Mouse (Mus musculus) layer of hippocampus, adult 2 months (tissue): ENCODE measurements around the gene Krtcap2. TPM values are rescaled to one million over a fixed set of nuclear protein-coding genes. Genes with fewer than 3 reads are reported as not detected.

Experiments
- DNase-seq, 2 experiments: peaks; one replicate each; pipeline ENCODE4 v3.0.0; 2022; ENCODE audit warnings: low spot score in 2 of 2
- H3K27ac ChIP-seq: fragments of 200-600 bp; 2 replicates; pipeline ENCODE4 v1.8.1; 2022
- H3K4me3 ChIP-seq: fragments of 200-600 bp; 2 replicates; pipeline ENCODE4 v1.8.1; 2022; ENCODE audit warnings: mild to moderate bottlenecking
- CTCF ChIP-seq: fragments of 200-600 bp; conservative IDR thresholded peaks from 2 replicates; pipeline ENCODE4 v1.8.1; 2022; ENCODE audit warnings: antibody characterized with exemption, mild to moderate bottlenecking, moderate library complexity
- microRNA-seq, 2 experiments: library from miRNA; unstranded; fragments of <30 nt; microRNA quantifications; one replicate each; pipeline ENCODE4 v1.2.0; 2021
- total RNA-seq, 2 experiments: library from RNA; stranded (reverse); gene quantifications; 2 replicates each; pipeline ENCODE4 v1.2.3; 2021

Gene Krtcap2
- total RNA-seq, 2 experiments from 2014 or later, result 75.8 to 80.5 TPM

DNA sequence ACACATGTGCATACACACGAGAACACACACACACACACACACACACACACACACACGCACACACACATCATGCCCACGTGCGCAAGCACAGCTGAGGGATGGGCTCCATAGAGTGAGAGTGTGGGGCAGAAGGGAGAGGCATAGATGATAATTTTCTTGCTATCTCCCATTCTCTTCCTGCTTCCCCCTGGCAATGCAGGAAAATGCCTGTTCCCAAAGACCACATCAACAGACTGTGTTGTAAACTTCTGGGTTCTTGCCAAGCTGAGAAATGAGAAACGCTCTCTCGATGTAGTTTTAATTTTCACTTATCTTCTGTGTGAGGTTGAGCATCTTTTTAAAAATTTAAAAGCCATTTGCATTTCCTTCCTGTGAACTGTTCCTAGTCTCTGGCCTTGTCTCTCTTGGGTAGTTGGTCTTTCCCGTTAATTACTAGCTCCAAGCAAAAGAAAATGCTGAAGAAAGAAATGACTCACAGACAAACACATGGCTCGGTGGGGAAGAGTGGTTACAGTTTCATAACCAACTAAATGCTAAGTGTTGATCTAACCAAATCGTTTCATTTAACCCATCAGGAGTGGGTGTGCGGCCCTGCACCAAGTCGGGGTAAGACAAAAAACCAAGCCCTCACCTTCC lies 51.1 kb downstream of the Krtcap2 start:
- DNase-seq, result no peak
- no peak for TF ChIP-seq CTCF
- H3K27ac ChIP-seq, result peak overlapping the region; percentile 87
- no peak overlapping the region for H3K4me3 ChIP-seq

GRCm38 (mm10) chr3:89298908-89299307 lies 53.1 kb downstream of the Krtcap2 start:
- no peak for TF ChIP-seq CTCF
- no peak overlapping the region for H3K27ac ChIP-seq
- DNase-seq, result no peak
- H3K4me3 ChIP-seq, result no peak overlapping the region

GRCm38 (mm10) chr3:89299499-89299898 lies 53.7 kb downstream of the Krtcap2 start:
- no peak for DNase-seq
- H3K4me3 ChIP-seq, result peak overlapping the region; percentile 46
- peak overlapping the region; percentile 43; the same call in 1 of the 2 replicates for H3K27ac ChIP-seq
- TF ChIP-seq CTCF, result peak; percentile 50

Small RNAs within 50 kb of the gene (microRNA-seq; reads per million reads assigned to microRNA genes)
- 7,094 to 7,095 reads per million in 2 experiments for gene Mir92b

Other genes with a start within 250 kb of the Krtcap2 start
- 100 to 1,000 TPM; 136 to 139 TPM for gene Rusc1, start 152.7 kb upstream of the Krtcap2 start, total RNA-seq
- under 1 TPM in 1 of 2 experiments, not detected in 1; 0.18 TPM for gene Gm43738, start 144.9 kb upstream of the Krtcap2 start, total RNA-seq
- gene Fdps, start 144.0 kb upstream of the Krtcap2 start, total RNA-seq, result 10 to 100 TPM; 72.5 to 78.4 TPM
- gene Pklr, start 109.8 kb upstream of the Krtcap2 start, total RNA-seq, result not detected
- gene Hcn3, start 85.8 kb upstream of the Krtcap2 start, total RNA-seq, result 10 to 100 TPM; 10.2 to 13.3 TPM
- gene Clk2, start 81.2 kb upstream of the Krtcap2 start, total RNA-seq, result 10 to 100 TPM; 47.8 to 56.1 TPM
- gene Scamp3, start 68.5 kb upstream of the Krtcap2 start, total RNA-seq, result 10 to 100 TPM; 67.1 to 69.0 TPM
- 10 to 100 TPM; 61.6 to 61.7 TPM for gene Fam189b, start 62.8 kb upstream of the Krtcap2 start, total RNA-seq
- 10 to 100 TPM; 55.7 to 67.9 TPM for gene Gba, start 43.0 kb upstream of the Krtcap2 start, total RNA-seq
- 10 to 100 TPM; 42.6 to 43.8 TPM for gene Thbs3, start 30.8 kb upstream of the Krtcap2 start, total RNA-seq
- 100 to 1,000 TPM; 100 to 102 TPM for gene Mtx1, start 18.9 kb upstream of the Krtcap2 start, total RNA-seq
- 1 to 10 TPM in 1 of 2 experiments, under 1 TPM in 1; 0.31 to 1.3 TPM for gene Muc1, start 16.9 kb upstream of the Krtcap2 start, total RNA-seq
- 10 to 100 TPM; 89.1 to 92.8 TPM for gene Trim46, start 343 bp downstream of the Krtcap2 start, total RNA-seq
- gene Dpm3, start 13.4 kb downstream of the Krtcap2 start, total RNA-seq, result 10 to 100 TPM; 51.2 to 61.0 TPM
- 10 to 100 TPM; 46.3 to 58.9 TPM for gene Slc50a1, start 24.6 kb downstream of the Krtcap2 start, total RNA-seq
- 1 to 10 TPM; 7.6 to 7.9 TPM for gene Efna1, start 35.2 kb downstream of the Krtcap2 start, total RNA-seq
- 10 to 100 TPM; 65.5 to 76.3 TPM for gene Efna3, start 77.0 kb downstream of the Krtcap2 start, total RNA-seq
- under 1 TPM; 0.61 to 0.96 TPM for gene Efna4, start 92.1 kb downstream of the Krtcap2 start, total RNA-seq
- gene Adam15, start 104.0 kb downstream of the Krtcap2 start, total RNA-seq, result 100 to 1,000 TPM; 122 to 127 TPM
- gene Dcst2, start 116.0 kb downstream of the Krtcap2 start, total RNA-seq, result under 1 TPM; 0.29 to 0.77 TPM
- not detected for gene Dcst1, start 119.3 kb downstream of the Krtcap2 start, total RNA-seq
- gene Zbtb7b, start 148.8 kb downstream of the Krtcap2 start, total RNA-seq, result 10 to 100 TPM; 11.3 to 13.4 TPM
- 1 to 10 TPM; 5.8 to 7.1 TPM for gene Lenep, start 156.8 kb downstream of the Krtcap2 start, total RNA-seq
- 10 to 100 TPM; 37.2 to 39.8 TPM for gene Flad1, start 165.9 kb downstream of the Krtcap2 start, total RNA-seq
- gene Cks1b, start 172.4 kb downstream of the Krtcap2 start, total RNA-seq, result 1 to 10 TPM; 1.4 to 2.7 TPM
- gene Shc1, start 172.5 kb downstream of the Krtcap2 start, total RNA-seq, result 10 to 100 TPM; 12.2 to 14.3 TPM
- gene Pygo2, start 184.2 kb downstream of the Krtcap2 start, total RNA-seq, result 10 to 100 TPM; 55.5 to 61.9 TPM
- 10 to 100 TPM; 38.9 to 41.8 TPM for gene Pbxip1, start 190.7 kb downstream of the Krtcap2 start, total RNA-seq
- gene Pmvk, start 208.6 kb downstream of the Krtcap2 start, total RNA-seq, result 10 to 100 TPM; 30.1 to 30.3 TPM